Mouse (Mus musculus) testis, adult 2 months (tissue): ENCODE measurements at regions not wholly inside any gene's neighbourhood (a gene's known extent, or its start where the extent isn't known, plus 50 kb on each side); places are given as distances from the start of the nearest gene placed in this dataset.

ENCODE experiments used
- H3K27ac ChIP-seq: fragments of 200-500 bp; 2 replicates; pipeline ENCODE4 v1.5.1; 2012; ENCODE audit warnings: low read depth, low read length; ENCODE audit not compliant: control insufficient read depth, insufficient read depth
- H3K27me3 ChIP-seq: fragments of 200-500 bp; 2 replicates; pipeline ENCODE4 v1.6.1; 2012; ENCODE audit warnings: mild to moderate bottlenecking, low read length, moderate library complexity; ENCODE audit not compliant: control insufficient read depth, insufficient read depth
- H3K36me3 ChIP-seq: fragments of 200-500 bp; 2 replicates; pipeline ENCODE4 v1.6.1; 2012; ENCODE audit warnings: mild to moderate bottlenecking, low read length; ENCODE audit not compliant: control insufficient read depth, insufficient read depth
- H3K4me1 ChIP-seq: fragments of 200-500 bp; 2 replicates; pipeline ENCODE4 v1.6.1; 2012; ENCODE audit warnings: low read length; ENCODE audit not compliant: control insufficient read depth, insufficient read depth
- H3K4me3 ChIP-seq: fragments of 200-500 bp; 2 replicates; pipeline ENCODE4 v1.5.1; 2012; ENCODE audit warnings: low read depth, mild to moderate bottlenecking, low read length, moderate library complexity, mixed read lengths; ENCODE audit not compliant: control insufficient read depth
- CTCF ChIP-seq: fragments of 200-500 bp; IDR thresholded peaks from 2 replicates; pipeline ENCODE4 v1.5.1; 2012; ENCODE audit warnings: low read depth, mild to moderate bottlenecking, inconsistent platforms, low read length, moderate library complexity; ENCODE audit not compliant: control insufficient read depth, insufficient read depth, insufficient replicate concordance
- POLR2A ChIP-seq: fragments of 200-500 bp; IDR thresholded peaks from 2 replicates; pipeline ENCODE4 v1.6.1; 2012; ENCODE audit warnings: low read depth, mild to moderate bottlenecking, inconsistent platforms, low read length, moderate library complexity; ENCODE audit not compliant: control insufficient read depth

DNA sequence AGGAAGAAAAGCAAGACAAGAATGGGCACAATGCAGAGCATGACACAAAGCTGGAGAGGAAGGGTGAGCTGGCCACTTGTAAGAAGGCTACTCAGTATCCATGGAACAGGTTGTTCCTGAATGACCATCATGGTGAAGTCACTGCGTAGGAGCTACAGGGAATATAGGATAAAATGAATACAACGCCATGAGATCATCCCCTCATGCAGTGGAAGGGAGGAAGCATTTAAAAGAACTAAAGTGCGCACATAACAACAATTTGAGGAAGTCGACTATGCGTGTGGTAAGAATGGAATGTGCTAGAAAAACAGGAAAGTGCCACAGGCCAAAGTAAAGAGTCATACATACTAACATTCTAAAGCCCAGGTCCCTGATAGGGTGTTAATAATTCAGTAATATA, 246.4 kb upstream of the Klf6 start:
- TF ChIP-seq CTCF = no peak
- no peak for TF ChIP-seq POLR2A
- H3K27ac ChIP-seq = no peak overlapping the region
- no peaks in the 10 kb centered on the region for H3K4me1 ChIP-seq
- H3K4me3 ChIP-seq = no peak overlapping the region
- no peaks in the 10 kb centered on the region for H3K36me3 ChIP-seq
- no peaks in the 10 kb centered on the region for H3K27me3 ChIP-seq

DNA sequence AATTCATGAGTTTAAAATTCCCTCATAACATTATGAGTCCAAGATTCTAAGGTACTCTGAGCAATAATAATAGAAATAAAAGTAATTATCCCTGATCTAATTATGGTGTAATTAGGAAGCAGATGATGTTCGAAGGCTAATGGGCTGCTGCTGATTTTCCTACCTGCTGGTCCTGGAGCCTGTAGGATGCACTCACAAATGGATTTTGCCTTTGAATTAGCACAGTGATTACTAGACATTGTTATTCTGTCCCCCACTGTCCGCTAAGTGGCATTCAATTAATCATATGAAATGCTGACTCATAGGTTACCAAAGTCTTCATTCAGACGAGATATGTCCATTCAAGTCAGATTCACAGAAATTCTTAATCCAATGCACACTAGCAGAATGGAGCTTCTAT, 246.0 kb upstream of the Klf6 start:
- Histone ChIP-seq H3K27me3 (no peaks in the 10 kb centered on the region), H3K4me3 (no peak overlapping the region), H3K36me3 (no peaks in the 10 kb centered on the region), H3K4me1 (no peaks in the 10 kb centered on the region), H3K27ac (no peak overlapping the region)
- TF ChIP-seq POLR2A = no peak
- TF ChIP-seq CTCF = no peak

DNA sequence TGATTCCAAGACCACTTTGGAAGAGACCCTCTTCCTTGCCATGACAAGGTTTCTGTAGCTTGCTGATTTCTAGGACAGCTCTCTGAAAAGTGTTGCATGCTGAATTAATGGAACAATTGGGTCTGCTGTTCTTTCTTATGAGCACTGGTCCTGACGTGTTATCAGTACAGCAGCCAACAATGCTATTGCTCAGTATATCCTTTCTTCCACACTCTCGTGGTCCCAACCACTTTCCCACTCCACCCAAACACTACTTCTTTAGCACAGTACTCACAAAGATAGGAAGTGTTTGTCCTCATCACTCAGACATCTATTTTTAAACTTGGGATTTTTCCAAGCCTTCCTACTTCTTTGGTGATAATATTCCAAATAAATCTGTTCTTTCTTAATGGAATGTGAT, 233.2 kb upstream of the Klf6 start:
- Histone ChIP-seq H3K36me3 (no peaks in the 10 kb centered on the region), H3K4me1 (no peaks in the 10 kb centered on the region), H3K27ac (no peak overlapping the region), H3K4me3 (no peak overlapping the region), H3K27me3 (no peaks in the 10 kb centered on the region)
- TF ChIP-seq POLR2A (no peak), CTCF (no peak)

DNA sequence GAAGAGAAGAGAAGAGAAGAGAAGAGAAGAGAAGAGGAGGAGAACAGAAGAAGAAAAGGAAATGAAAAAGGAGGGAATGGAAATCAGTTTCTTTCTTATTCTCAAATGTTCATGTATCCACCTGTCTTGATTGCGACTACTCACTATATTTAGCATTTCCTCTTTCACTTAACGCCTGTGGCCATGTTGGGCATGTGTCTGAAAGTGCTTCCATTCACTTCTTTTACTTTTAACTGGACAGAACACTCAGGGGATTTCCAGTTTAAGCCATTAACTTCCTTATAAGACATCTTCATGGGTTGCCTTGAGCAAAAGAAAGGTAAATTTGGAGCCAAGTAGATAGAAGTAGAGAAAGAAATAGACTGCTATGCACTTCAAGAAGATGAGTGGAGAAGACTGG, 226.3 kb upstream of the Klf6 start:
- TF ChIP-seq POLR2A (no peak), CTCF (no peak)
- Histone ChIP-seq H3K4me3 (no peak overlapping the region), H3K27ac (no peak overlapping the region), H3K4me1 (no peaks in the 10 kb centered on the region), H3K27me3 (no peaks in the 10 kb centered on the region), H3K36me3 (no peaks in the 10 kb centered on the region)

DNA sequence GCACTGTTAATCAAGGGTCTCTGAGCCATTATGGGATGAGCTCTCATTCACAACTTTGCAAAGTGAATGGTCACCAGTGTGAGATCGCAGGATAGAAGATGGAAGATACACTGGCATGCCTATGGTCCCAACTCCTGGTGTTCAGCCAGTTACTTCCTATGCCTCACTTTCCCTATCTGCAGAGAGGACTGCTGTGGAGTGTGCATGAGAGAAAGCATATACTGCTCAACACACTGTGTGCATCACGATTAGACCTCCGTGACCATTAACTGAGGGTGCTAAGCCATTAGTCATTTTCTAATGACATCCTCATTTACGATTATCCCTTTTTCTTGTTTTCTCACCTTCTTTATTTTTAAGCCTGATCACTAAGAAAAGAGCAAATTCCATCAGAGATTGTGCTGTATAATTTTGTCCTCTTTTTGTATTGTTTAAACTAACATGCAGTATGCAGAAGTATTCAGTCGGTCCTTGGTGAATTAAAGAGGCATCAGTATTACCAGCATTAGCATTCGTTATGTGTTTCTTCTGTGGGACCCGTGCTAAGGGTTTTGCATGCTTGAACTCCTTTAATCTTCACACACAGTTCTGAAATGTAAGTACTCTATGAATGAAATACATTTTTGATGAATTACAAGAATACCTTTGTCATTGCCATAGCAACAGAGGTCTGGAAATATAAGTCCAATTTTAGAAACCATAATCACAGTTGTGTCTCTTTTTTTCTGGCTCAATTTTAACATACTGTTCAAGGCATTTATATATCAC, 219.4 kb upstream of the Klf6 start:
- TF ChIP-seq CTCF = no peak
- no peak for TF ChIP-seq POLR2A
- H3K27me3 ChIP-seq = no peaks in the 10 kb centered on the region
- no peaks in the 10 kb centered on the region for H3K4me1 ChIP-seq
- H3K27ac ChIP-seq = no peak overlapping the region
- no peak overlapping the region for H3K4me3 ChIP-seq
- no peaks in the 10 kb centered on the region for H3K36me3 ChIP-seq

DNA sequence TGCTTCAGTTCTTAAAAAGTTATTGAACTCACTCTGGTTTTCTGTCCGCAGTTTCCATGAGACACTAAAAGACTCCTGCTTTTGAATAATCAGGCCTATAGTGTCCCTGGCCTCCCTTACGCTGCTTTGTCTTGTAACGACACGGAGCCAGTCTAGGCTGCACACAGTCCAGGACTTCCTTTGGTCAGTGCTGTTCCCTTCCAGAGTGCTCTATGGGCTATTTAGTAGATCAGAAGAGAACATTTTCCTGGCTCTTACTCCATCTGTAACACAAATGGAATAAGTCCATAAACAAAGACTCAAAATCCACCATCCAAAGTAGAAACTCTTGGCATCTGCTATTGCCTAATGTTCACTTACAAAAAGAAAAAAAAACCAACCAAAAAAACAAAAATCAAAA, 213.0 kb upstream of the Klf6 start:
- Histone ChIP-seq H3K36me3 (no peaks in the 10 kb centered on the region), H3K27ac (no peak overlapping the region), H3K4me3 (no peak overlapping the region), H3K4me1 (no peaks in the 10 kb centered on the region), H3K27me3 (no peaks in the 10 kb centered on the region)
- TF ChIP-seq POLR2A (no peak), CTCF (no peak)

DNA sequence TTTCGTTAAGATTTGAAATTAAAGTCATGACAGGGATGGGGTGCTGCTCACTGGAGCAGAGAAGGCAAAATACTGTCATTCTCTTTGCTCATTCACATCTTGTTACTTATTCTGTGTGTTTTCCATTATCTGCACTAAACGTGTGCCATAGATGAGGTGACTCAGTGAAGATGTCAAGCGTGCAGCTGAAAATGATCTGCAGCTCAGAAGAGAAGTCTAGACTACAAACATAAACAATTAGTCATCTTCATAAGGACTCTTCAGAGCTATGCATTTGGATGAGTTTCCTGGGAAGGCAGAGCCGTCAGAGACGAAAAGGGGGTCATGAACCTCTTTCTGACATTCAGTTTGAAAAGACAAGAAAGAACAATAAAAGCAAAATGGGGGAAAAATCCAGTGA, 203.7 kb upstream of the Klf6 start:
- no peaks in the 10 kb centered on the region for H3K36me3 ChIP-seq
- H3K4me3 ChIP-seq = no peak overlapping the region
- no peaks in the 10 kb centered on the region for H3K4me1 ChIP-seq
- H3K27me3 ChIP-seq = no peaks in the 10 kb centered on the region
- no peak overlapping the region for H3K27ac ChIP-seq
- TF ChIP-seq POLR2A (no peak), CTCF (no peak)
